Mouse (Mus musculus): ENCODE data around the gene Rack1.

Rack1 gene

GRCm38 (mm10) chr11:48821299-48821698, 21.2 kb downstream of the Rack1 start:
- 88% methylated on average over 14 of the region's 14 CpGs for WGBS

- WGBS = 39% methylated on average over 14 of the region's 14 CpGs
These were observed 22.8 kb downstream of the Rack1 start for GRCm38 (mm10) chr11:48822768-48823512.

GRCm38 (mm10) chr11:48823536-48823972, 23.4 kb downstream of the Rack1 start:
- WGBS = 1% methylated on average over 15 of the region's 15 CpGs

DNA sequence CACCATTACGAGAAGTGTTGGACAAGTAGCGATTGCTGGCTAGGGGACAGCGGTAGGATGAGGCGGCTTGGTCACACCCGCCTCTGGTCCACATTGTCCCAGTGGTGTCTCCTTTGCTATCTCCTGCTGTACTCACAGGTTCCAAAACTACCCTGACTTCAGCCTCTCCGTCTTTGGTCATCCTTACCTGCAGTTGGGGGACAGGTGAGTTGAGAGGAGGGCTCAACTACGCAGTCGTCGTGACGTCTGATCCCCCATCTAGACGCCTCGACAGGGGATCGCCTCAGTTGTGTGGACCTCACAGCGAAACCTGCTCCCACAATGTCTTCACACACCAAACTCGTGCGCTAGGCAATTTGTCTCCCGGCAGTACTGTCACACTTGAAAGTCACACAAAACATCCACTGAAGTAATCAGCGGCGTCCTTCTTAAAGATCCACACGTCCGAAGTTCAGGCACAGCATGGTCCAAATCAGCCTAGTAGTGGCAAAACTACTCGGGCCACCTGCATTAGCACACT, 24.2 kb downstream of the Rack1 start:
- 13% methylated on average over 22 of the region's 22 CpGs for WGBS

- 4% methylated on average over 64 of the region's 92 CpGs for WGBS
These were observed 26.0 kb downstream of the Rack1 start, which contains the start of the genes Trim7 and Gm12184 for GRCm38 (mm10) chr11:48825979-48826751. Trim7 (plus strand) TSS chr11:48826140. Gm12184 (minus strand) TSS chr11:48826655.

DNA sequence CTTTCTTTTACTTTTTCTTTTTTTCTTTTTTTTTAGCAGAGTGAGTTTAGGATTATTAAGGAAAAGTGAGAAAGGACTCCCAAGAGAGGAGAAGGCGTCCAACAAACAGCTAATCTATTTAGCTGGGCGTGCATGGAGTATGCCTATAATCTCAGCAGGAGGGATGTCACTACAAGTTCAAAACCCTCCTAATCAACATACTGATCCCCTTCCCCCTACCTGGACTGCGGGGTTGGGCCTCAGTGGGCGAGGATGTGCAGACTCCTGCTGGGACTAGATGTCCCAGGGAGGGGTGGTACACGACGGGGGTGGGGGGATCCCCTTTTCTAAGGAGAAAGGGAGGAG, 26.6 kb downstream of the Rack1 start:
- 3% methylated on average over 6 of the region's 6 CpGs for WGBS

- 70% methylated on average over 6 of the region's 6 CpGs for WGBS
These were observed 27.8 kb downstream of the Rack1 start for GRCm38 (mm10) chr11:48827926-48828325.

GRCm38 (mm10) chr11:48830279-48830678, 30.1 kb downstream of the Rack1 start:
- 96% methylated on average over 2 of the region's 2 CpGs for WGBS

- WGBS = 75% methylated on average over 2 of the region's 2 CpGs
These were observed 31.1 kb downstream of the Rack1 start for GRCm38 (mm10) chr11:48831273-48831672.

DNA sequence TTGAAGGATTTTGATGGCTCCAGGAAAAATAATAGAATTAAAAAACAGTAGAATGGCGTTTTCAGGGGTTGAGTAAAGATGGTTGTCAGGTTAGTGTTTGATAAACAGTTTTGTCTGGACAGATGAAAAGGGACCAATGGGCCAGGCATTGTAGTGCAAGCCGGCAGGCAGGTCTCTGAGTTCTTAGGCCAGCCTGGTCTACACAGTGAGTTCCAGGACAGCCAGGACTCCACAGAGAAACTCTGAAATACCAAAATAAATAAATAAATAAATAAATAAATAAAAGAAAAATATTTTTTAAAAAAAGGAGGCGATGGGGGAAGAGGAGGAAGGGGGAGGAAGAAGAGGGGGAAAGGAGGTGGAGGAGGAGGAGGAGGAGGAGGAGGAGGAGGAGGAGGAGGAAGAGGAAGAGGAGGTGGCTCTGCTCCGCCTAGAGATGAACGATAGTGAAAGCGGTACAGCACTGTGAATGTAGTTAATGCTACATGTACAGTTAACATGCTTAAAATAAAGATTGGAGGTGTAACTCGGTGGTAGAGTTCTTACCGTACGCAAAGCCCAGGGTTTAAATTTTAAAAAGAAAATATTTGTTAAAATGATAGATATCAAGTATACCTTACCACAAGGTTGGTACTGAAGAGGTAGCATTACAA, 33.1 kb downstream of the Rack1 start:
- WGBS = 24% methylated on average over 8 of the region's 9 CpGs

- WGBS = under 1% methylated on average over 30 of the region's 30 CpGs
These were observed 33.9 kb downstream of the Rack1 start for GRCm38 (mm10) chr11:48833731-48834639.

DNA sequence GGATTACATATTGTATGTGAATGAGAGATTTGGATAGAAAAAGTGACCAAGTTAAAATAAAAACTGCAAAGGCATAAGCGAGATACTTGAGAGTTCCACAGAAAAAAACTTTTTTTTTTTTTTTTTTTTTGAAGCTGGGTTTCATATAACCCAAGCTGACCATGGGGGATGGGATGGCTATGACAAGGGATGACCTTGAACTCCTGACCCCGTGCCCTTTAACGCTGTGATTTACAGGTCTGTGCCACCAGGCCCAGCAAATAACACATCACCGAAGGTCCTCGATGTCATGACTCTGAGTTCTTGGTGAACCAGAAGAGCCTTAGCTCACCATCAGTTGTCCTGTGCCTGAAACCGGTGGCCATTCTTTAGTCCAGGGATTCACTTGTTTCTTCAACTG, 35.8 kb downstream of the Rack1 start:
- WGBS = 79% methylated on average over 6 of the region's 6 CpGs

- 33% methylated on average over 11 of the region's 11 CpGs for WGBS
These were observed 36.8 kb downstream of the Rack1 start for GRCm38 (mm10) chr11:48836990-48837309.

DNA sequence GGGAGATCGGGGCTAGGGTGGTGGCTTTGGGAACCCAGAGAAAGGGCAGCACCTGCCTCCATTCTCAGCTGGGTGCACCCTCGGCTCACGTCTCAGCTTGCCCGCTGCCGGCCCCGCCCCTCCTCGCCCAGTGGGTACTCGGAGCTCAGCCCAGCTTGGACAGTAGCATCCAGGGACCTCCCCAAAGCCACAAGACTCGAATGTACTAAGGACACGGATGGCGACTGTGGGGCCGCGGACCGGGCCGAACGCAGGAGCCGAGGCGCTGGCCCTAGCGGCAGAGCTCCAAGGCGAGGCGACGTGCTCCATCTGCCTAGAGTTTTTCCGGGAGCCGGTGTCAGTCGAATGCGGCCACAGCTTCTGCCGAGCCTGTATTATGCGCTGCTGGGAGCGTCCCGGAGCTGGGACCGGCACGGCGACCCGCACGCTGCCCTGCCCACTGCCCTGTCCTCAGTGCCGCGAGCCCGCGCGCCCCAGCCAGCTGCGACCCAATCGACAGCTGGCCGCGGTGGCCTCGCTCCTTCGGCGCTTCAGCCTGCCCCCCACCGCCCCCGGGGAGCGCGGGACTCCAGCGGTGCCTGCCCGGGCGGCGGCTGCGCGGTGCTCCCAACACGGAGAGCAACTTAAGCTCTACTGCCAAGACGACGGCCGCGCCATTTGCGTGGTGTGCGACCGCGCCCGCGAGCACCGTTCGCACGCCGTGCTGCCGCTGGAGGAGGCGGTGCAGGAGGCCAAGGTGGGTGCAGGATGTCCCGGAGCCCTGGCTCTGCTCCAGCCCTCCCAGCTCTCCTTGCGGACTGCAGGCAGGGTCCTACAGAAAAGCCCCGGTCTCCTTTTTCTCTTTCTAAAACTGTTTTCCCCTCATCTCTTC, 37.4 kb downstream of the Rack1 start:
- under 1% methylated on average over 77 of the region's 77 CpGs for WGBS

DNA sequence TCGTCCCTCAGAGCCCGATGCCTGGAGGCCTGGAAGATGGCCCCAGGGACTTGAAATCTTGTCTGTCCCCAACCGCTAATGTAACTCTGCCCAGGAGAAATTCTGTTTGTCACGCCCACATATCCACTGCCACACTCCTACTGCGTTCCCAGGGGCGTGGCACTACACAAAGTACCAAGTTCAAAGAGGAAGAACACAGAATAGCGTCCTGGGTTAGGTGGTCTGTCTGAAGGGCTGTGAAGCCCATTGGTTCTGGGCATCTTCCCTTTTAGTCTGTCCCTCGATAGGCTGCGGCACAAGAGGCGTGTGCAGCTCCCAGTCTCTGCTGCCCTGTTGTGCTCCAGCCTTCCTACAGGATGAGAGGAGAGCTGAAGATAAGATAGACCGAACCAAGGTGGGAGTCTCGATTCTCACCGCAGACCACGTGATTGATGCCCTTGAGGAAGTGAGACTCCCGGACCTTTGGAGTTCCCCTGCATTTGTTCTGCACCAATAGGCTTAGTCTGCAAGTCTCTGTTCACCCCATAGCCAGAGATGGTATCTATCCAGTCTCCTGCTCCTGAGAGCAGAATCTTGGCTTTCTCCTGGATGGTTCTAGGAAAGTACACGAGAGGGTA, 38.2 kb downstream of the Rack1 start:
- 4% methylated on average over 16 of the region's 16 CpGs for WGBS

GRCm38 (mm10) chr11:48838879-48839680, 38.9 kb downstream of the Rack1 start:
- WGBS = 85% methylated on average over 10 of the region's 10 CpGs

- 92% methylated on average over 5 of the region's 5 CpGs for WGBS
These were observed 41.1 kb downstream of the Rack1 start for GRCm38 (mm10) chr11:48841213-48841612.

- 84% methylated on average over 4 of the region's 4 CpGs for WGBS
These were observed 42.3 kb downstream of the Rack1 start for GRCm38 (mm10) chr11:48842378-48842792.

DNA sequence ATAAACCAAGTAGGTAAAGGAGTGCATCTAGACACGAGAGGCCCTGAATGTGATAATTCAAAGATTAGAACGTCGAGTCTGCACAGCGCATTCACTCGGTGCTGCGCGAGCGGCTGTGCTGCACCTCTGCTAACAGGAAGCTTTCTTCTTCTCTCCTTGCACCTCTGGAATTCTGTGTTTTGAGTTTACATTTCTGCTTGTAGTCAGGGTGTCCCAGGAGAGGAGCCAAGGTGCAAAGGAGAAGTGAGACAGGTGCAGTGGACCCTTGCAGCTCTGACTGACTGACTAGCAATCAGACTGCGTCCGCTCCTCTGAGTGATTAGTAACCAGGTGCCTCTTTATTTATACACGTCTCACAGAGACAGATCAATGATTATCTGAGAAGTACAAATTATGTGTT, 43.1 kb downstream of the Rack1 start:
- WGBS = 93% methylated on average over 11 of the region's 11 CpGs

Measured in cerebral cortex, adult 2 months (tissue).